Mouse (Mus musculus) CH12.LX (cell line): ENCODE measurements at regions not wholly inside any gene's neighbourhood (a gene's known extent, or its start where the extent isn't known, plus 50 kb on each side); places are given as distances from the start of the nearest gene placed in this dataset.

Source experiments
- CTCF ChIP-seq, 2 experiments: IDR thresholded peaks in 1 of 2; conservative IDR thresholded peaks in 1 of 2; 2 replicates each; pipeline ENCODE4 v1.5.1; 2011 to 2012; ENCODE audit warnings: low read depth in 2 of 2, low read length in 2 of 2, improper control_type of control experiment in 1 of 2, inconsistent platforms in 1 of 2, mild to moderate bottlenecking in 1 of 2, moderate library complexity in 1 of 2
- ELF1 ChIP-seq: IDR thresholded peaks from 2 replicates; pipeline ENCODE4 v1.6.1; 2014; ENCODE audit warnings: low read depth, mild to moderate bottlenecking, inconsistent platforms, low read length, improper control_type of control experiment
- EP300 ChIP-seq: IDR thresholded peaks from 2 replicates; pipeline ENCODE4 v1.6.1; 2011; ENCODE audit warnings: low read length, improper control_type of control experiment
- ETS1 ChIP-seq: conservative IDR thresholded peaks from 2 replicates; pipeline ENCODE4 v1.6.1; 2012; ENCODE audit warnings: low read depth, mild to moderate bottlenecking, inconsistent platforms, low read length, improper control_type of control experiment, moderate library complexity
- HCFC1 ChIP-seq: IDR thresholded peaks from 2 replicates; pipeline ENCODE4 v1.6.1; 2012; ENCODE audit warnings: low read depth, mild to moderate bottlenecking, inconsistent platforms, low read length, improper control_type of control experiment
- IRF4 ChIP-seq: IDR thresholded peaks from 2 replicates; pipeline ENCODE4 v1.6.1; 2014; ENCODE audit warnings: low read depth, mild to moderate bottlenecking, inconsistent platforms, low read length, improper control_type of control experiment
- JUN ChIP-seq: IDR thresholded peaks from 2 replicates; pipeline ENCODE4 v1.6.1; 2011; ENCODE audit warnings: low read depth, mild to moderate bottlenecking, low read length, improper control_type of control experiment, moderate library complexity; ENCODE audit not compliant: insufficient read depth
- MAX ChIP-seq: IDR thresholded peaks from 2 replicates; pipeline ENCODE4 v1.6.1; 2011; ENCODE audit warnings: low read length, improper control_type of control experiment
- MAZ ChIP-seq: IDR thresholded peaks from 2 replicates; pipeline ENCODE4 v1.6.1; 2012; ENCODE audit warnings: low read depth, mild to moderate bottlenecking, inconsistent platforms, low read length, improper control_type of control experiment, moderate library complexity
- MXI1 ChIP-seq: IDR thresholded peaks from 2 replicates; pipeline ENCODE4 v1.6.1; 2011; ENCODE audit warnings: mild to moderate bottlenecking, low read depth, low read length, improper control_type of control experiment
- MYC ChIP-seq: IDR thresholded peaks from 2 replicates; pipeline ENCODE4 v1.6.1; 2011; ENCODE audit warnings: low read depth, mild to moderate bottlenecking, improper control_type of control experiment, low read length
- POLR2A ChIP-seq: IDR thresholded peaks from 2 replicates; pipeline ENCODE4 v1.6.1; 2011; ENCODE audit warnings: low read depth, mild to moderate bottlenecking, improper control_type of control experiment, low read length
- RCOR1 ChIP-seq: conservative IDR thresholded peaks from 2 replicates; pipeline ENCODE4 v1.6.1; 2012; ENCODE audit warnings: low read depth, mild to moderate bottlenecking, inconsistent platforms, low read length, improper control_type of control experiment
- TCF12 ChIP-seq: IDR thresholded peaks from 2 replicates; pipeline ENCODE4 v1.6.1; 2014; ENCODE audit warnings: low read depth, mild to moderate bottlenecking, inconsistent platforms, low read length, improper control_type of control experiment

- no peak for TF ChIP-seq POLR2A
- no peak for TF ChIP-seq CTCF (conservative IDR thresholded peaks at IDR 0.05 in 1 of 2, IDR thresholded peaks at IDR 0.05 in 1 of 2; ENCODE audit: low read depth in 2 of 2, low read length in 2 of 2)
- no peak for TF ChIP-seq ETS1
- TF ChIP-seq TCF12 = no peak
- no peak for TF ChIP-seq MAX
- no peak for TF ChIP-seq RCOR1
- TF ChIP-seq MYC = no peak
- no peak for TF ChIP-seq HCFC1
- TF ChIP-seq ELF1 = no peak
- TF ChIP-seq MXI1 = no peak
- TF ChIP-seq JUN = no peak
- TF ChIP-seq IRF4 = no peak
- no peak for TF ChIP-seq EP300
- no peak for TF ChIP-seq MAZ
Observed at GRCm38 (mm10) chr17:76032710-76033109, 481.0 kb upstream of the Fam98a start.
